Mouse (Mus musculus) embryo, embryonic 10.5 days (tissue): Measurements from ENCODE around the gene Prr19.
"Not testable (repeated sequence)": the region's sequence is repeated elsewhere in the genome, so short reads cannot be mapped to it uniquely, and the experiment has no call there.

Experiments used
- DNase-seq: peaks from one replicate; pipeline ENCODE4 v3.0.0-alpha.2; 2015; ENCODE audit warnings: low spot score

Prr19 gene

DNA sequence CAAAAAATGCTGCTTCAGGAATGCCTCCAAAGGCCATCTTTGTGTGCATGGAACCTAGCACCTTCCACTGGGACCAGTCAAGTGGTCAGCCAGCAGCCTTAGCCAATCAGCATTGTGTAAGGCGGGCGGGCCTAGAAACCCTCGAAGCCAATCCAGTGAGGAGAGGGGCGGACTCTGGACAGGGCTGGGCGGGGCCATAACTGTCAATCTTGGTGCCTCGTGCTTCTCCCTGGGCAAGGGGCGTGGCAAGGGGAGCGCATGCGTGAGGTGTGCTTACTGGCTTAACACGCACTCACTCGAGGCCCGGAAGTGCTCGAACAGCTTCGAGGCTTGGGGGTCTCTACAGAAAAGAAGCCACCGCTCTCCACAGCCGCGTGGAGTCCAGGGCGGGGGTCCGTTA lies at the start of gene Prr19:
Prr19 (plus strand) TSS at position 349 of the 400 bp plus-strand sequence.
- DNase-seq = peak; percentile 82

DNA sequence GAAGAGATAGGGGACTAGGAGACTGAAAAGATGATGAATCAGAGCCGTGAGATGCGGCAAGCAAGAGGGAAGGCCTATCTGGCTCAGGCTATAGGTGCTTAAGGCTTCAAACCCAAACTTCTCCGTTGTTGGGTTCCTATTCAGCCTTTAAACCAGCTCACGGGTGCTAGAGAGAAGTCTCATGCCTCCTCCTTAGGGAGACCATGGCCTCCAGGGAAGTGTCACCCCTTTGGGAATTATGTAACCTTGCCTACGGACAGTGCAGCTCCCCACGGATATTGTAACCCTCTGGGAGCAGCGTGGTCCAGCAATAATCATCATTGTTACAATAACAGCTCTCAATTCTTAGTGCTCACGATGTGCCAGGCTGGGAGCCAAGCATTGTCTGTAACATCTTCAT lies 49.4 kb upstream of the Prr19 start:
- DNase-seq = no peak

DNA sequence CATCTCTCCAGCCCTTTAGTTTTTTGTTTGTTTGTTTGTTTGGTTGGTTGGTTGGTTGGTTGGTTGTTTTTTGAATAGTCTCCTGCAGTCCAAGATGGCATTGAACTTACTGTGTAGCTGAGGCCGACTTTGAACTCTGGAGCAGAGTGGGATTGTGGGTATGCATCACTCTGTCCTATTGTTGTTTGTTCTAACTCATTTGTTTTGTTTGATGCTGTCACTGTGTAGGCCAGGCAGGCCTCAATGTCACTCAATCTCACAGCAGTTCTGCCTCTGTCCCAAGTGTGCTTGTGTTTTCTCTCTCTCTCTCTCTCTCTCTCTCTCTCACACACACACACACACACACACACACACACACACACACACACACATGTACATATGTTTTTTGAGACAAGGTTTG lies 39.3 kb upstream of the Prr19 start:
- no peak for DNase-seq

DNA sequence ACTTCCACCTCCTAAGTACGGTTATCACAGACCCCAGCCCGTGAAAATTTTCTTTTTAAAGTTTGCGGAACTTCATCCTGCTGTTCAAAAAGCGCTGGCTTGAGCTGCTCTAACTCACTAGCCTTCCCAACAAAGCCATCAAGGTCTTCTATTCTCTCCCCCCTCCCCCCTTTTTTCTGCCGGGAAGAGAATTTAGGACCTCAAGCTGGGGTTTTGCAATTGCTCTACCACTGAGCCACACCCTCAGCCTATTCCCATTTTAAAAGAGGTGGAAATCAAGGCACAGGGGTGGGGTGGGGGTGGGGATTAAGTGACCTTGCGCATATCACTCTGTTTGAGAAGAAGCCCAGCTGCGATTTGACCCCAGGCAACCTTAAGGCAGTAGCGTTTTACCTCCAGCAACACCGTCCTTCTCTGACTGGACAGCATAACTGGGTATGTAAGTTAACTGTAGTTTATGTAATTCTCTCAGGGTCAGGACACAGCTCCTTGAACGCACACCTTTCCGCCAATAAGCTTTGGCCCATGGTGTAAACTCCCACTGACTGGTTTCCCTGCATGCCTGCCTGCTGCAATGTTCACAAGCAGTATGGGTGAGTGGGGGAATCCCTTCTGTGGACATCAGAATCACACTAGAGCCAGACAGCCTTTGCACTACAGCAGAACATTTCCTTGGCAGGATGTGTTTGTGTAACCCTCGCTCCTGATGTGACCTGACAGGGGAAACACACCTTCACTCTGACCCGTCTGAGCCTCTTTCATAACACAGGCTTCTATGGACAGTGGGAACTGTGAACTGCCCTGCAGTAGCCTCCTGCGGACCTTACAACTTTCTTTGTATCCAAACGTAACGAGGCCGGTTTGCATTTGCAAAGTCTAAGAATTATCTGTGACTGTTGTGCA lies 37.0 kb upstream of the Prr19 start:
- DNase-seq = no peak

DNA sequence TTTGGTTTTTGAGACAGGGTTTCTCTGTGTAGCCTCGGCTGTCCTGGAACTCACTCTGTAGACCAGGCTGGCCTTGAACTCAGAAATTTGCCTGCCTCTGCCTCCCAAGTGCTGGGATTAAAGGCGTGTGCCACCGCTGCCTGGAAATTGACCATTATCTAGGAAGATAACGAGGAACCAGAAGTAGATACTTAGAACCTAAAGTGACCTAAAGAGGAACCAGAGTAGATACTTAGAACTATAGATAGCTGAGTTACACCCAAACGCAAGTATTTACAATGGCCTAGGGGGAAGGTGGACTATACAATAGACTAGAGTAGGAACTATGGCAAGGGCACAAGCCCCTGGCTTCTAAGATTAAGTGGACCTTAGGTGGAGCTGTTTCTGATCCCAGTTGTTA lies 35.5 kb upstream of the Prr19 start:
- DNase-seq = not testable (repeated sequence)

DNA sequence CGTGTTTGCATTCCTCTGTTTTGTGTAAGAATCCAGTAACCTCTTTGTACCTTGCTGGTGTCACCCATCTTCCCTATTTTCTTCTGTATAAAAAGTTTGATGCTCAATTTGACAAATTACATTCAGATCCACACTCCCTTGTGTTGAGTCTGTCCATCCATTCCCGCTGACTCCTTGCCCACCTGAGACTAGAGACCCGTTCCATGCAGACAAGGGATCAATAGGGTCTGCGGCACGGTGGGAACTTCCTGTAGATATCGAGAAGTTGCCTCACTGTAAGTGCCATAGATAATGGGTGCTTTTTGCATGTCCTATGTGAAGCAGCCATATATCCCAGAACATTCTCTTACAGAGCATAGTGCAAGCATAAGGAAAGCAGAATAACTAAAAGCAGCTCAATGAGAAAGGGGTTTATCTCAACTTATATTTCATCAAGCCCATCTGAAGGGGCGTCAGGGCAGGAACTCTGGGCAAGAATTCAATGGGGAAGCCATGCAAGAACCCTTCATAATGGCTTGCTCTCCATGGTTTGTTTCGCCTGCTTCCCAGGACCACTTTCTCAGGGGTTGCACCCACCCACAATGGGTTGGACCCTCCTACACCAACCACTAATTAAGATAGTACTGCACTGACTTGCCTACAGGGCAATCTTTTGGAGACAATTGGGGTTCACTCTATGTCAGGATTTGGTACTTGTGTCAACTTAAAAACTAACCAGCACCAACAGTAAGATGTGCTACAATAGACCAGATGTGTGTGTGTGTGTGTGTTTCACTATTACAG lies 34.8 kb upstream of the Prr19 start:
- DNase-seq = no peak

DNA sequence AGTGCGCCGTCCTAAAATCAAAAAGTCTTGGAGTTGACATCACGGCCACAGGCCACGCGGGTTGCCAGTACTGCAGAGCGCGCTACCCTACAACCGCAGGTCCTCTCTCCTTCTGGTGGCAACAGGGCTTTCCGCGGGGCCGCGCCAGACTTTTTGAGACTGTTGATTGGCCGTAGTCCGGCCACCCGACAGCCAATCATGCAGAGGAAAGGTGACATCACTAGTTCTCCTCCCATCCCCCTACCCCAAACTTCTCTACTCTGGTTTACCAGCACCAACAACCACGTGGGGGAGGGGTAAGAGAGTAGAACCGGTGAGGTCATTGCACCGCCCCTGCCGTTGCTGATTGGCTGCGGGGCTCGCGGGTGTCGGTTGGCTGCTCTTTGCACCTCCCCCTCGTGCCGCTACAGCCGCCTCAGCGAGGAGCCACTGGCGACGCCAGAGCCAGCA lies 33.9 kb upstream of the Prr19 start, which contains the start of gene Cic:
Cic (plus strand) TSS at position 404 of the 450 bp plus-strand sequence.
- DNase-seq = peak; percentile 100

DNA sequence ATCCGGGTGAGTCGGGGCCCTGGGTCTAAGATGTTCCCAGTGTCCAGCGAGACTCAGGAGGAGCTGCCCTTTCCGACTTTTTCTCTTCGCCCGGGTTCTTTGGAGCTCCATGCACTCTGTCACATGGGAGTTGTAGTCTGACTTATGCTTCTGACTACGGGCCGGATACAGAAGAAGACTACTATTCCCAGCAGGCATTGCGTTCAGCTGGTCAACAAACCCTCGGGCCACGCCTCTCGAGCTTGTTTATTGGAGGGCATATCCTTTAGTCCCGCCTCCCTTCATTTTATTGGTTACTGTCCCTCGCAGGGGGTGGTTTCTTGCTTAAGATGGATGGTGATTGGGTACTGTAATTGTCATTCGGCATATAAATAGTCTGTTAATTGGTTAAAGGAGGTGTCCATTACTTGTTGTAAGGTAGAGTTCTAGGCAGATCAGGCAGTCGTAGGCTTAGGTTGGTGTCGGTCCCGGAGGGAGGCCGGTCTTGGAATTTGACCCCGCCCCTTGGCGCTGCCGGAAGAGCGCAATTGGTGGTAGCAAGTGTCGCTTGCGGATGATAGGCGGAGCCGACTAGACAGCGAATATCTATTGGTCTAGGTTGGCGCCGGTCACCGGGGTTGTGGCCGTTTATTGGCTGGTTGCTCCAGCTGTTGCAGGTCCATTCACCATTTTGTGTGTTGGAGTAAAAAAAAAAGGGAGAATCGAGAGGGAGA lies 33.3 kb upstream of the Prr19 start:
- peak; percentile 100 for DNase-seq

DNA sequence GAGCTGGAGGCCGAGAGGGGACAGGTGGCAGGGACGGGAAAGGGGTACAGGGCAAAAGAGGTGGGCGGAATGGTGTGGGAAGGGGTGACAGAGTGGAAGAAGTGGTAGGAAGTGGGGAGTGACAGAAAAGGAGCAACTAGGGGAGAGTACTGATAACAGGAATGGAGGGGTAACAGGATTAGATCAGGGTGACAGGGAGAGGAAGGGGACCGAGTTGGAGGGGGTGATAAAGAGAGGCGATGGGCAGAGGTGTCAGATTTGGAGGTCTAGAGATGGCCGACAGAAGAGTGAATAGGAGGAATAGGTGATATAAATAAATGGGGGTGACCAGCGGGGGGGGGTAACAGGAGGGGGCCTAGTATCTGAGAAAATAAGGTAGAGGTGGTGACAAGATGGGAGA lies 32.6 kb upstream of the Prr19 start:
- DNase-seq = no peak

DNA sequence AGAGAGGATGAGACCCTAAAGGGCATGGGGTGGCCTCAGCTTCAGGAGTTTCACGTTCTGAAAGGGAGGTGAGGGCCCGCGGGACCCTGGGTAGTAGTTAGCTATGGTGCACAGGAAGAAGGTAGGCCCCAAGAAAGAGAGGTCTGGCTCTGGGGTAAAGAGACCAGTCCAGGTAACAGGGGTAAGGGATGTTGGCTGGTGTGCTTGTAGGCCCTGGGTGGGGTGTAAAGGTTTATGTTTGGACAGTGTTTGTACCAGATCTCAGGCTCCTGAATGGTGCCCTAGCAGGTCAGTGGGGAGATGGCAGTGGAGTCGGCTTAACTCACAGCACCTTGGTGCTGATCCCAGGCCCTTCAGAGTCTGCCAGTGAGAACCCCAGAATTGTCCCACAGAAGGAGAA lies 32.2 kb upstream of the Prr19 start:
- DNase-seq = no peak

DNA sequence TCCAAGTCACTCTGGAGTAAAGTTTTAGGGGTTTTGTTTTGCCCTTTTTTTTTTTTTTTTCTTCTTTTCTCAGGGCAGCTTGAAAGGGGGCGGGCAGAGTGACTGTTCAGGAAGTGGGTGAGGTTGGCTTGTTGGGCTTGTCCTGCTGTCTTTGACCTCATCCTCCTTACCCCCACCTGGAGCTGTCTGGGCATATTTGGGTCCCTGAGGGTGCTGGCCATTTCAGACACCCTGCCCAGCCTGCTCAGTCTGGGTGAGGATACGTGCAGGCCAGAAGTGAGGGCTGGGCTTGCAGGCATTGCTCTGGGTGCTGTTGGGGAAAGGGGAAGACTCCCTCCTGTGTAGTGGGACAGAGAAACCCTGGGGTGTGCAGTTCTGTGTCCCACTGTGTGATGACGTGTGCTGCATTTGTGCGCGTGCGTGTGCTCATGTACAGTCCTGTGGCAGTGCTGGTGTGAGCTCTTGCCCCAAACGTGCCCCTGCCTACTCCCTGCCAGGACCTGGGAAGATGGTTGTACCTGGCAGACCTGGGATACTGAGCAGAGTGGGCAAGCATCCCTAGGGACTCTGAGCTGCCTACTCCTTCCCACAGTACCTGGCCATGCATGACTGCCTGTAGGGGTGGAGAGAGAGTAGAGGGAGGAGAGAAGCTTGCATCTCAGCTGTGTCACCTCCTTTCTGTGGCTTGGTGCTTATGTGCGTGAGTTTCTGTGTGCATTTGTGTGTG lies 31.5 kb upstream of the Prr19 start:
- no peak for DNase-seq

DNA sequence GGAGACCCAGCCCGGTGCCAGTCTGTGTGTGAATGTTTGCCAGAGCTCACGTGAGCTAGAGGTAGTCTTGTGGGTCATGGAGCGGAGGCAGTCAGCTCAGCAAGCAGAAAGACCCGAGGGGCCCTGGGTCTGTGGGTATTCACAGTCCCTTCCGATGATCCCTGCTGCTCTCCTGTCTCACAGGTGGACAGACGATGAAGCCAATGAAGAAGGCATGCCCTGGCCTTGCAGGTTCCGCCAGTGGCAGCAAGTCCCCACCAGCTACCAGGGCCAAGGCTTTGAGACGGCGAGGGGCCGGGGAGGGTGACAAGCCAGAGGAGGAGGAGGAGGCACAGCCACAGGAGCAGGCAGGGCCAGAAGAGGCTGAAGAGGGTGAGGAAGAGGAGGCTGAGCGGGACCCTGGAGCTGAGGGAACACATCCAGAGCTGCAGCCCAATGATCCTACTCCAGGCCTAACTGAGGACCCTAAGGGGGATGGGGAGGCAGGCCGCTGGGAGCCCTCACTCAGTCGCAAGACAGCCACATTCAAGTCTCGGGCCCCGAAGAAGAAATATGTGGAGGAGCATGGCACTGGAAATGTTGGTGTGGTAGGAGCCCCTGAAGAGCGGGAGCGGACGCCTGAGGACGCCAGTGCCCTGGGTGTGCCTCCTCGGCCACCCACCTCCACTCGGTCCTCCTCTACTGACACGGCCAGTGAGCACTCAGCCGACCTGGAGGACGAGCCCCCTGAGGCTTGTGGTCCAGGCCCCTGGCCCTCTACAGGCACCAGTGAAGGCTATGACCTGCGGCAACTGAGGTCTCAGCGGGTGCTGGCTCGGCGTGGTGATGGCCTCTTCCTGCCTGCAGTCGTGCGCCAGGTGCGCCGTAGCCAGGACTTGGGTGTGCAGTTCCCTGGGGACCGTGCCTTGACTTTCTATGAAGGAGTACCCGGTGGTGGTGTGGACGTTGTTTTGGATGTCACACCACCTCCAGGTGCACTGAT lies 30.3 kb upstream of the Prr19 start:
- DNase-seq = no peak

DNA sequence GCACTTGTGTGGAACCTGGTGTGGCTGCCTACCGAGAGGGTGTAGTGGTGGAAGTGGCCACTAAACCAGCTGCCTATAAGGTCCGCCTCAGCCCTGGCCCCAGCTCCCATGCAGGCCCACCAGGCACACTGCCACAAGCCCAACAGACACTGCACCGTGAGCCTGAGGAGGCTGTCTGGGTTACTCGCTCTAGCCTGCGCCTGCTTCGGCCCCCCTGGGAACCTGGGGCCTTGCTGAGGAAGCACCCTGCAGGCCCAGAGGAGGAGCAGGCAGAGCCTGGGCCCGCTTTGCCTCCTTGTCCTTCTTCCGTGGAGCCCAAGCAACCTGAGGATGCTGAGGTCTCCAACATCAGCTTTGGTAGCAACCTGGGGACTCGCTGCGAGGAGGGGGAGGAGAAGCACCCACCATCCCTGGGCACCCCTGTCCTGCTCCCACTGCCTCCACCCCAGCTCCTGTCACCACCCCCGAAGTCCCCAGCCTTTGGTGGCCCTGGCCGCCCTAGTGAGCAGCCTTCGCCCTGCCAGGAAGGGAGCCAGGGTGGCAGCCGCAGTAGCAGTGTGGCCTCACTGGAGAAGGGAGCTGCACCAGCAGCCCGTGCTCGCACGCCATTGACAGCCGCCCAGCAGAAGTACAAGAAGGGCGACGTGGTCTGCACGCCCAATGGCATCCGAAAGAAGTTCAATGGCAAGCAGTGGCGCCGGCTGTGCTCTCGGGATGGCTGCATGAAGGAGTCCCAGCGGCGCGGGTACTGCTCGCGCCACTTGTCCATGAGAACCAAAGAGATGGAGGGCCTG lies 29.4 kb upstream of the Prr19 start:
- no peak for DNase-seq

DNA sequence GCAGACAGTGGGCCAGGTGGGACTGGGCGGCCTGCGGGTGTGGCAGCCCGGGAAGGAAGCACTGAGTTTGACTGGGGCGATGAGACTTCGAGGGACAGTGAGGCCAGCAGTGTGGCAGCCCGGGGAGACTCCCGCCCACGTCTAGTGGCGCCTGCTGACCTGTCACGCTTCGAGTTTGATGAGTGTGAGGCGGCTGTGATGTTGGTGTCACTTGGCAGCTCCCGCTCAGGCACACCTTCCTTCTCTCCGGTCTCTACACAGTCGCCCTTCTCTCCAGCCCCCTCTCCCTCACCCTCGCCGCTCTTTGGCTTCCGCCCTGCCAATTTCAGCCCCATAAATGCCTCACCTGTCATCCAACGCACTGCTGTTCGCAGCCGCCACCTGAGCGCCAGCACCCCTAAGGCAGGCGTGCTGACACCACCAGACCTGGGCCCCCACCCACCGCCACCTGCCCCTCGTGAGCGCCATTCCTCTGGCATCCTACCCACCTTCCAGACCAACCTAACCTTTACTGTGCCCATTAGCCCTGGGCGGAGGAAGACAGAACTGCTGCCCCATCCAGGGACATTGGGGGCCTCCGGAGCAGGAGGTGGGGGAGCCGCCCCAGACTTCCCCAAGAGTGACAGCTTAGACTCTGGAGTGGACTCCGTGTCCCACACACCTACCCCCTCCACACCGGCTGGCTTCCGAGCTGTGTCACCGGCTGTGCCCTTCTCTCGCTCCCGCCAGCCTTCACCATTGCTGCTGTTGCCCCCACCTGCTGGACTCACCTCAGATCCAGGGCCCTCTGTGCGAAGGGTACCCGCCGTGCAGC lies 28.6 kb upstream of the Prr19 start:
- DNase-seq = no peak

DNA sequence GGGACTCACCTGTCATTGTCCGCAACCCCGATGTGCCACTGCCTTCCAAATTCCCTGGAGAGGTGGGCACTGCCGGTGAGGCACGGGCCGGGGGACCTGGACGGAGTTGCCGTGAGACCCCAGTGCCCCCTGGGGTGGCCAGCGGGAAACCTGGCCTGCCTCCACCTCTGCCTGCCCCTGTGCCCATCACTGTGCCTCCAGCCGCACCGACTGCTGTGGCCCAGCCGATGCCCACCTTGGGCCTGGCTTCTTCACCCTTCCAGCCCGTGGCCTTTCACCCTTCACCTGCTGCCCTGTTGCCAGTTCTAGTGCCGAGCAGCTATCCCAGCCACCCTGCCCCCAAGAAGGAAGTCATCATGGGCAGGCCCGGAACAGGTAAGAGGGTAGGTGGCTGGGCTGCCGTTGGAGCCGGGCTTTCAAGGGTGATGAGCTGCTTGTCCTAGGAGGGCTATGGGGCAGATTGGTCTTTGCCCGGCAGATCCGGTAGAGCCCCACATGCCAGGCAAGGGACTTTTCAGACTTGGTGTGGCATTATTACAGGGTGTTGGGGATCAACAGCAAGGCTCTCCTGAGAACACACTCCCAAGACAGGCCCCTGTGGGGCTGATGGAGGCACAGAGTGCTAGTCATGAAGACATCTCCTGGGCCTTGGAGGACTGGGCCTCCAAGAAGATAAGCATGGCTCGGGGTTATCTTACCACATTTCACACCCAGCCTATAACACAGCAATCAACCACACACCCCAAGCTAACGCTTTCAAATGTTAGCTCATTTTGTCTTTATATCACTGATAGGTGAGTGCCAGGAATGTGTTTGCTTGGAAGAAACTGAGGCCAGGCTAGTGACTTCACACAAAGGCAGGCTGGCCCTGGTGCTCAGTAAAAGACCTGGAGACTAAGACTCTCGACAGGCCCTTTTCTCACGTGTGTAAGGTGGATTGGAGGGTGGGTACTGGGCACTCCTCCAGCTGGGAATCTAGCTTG lies 27.7 kb upstream of the Prr19 start:
- no peak for DNase-seq

DNA sequence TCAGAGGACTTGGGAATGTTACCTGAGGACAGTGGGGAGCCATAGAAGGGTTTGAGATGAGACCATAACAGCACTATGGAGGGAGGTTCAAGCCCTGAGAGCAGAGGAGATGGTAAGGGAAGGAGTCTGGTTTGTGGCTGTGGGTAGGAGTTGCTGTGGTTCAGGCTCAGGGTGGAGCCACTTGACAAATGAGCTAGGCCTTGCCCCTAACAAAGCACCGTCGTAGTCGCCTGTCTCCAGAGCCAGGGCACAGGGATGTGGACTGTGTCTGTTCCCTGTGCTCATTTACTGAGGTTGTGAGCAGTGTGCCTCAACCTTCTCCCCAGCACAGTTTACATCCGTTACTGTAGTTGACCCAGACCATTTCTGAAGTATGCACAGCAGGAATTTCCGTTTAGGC lies 26.6 kb upstream of the Prr19 start:
- DNase-seq = no peak

DNA sequence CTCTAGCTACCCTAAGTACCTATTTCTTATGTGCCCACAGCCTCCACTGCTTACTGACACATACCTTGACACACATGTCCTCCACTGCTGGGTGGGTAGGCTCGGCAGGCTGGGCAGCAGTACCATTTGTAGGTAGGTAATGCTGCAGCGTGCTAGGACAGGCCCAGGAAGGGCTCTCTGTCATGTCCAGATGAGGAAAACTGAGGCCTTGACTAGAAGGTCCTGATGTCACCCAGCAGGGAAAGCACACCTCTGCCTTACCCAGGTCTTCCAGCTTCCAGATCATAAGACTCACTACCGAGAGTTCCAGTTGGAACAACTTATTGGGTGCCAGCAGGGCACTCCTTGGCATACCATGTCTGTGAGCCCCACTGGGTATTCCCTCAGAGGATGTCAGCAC lies 26.2 kb upstream of the Prr19 start:
- DNase-seq = no peak
